Mouse (Mus musculus): ENCODE data around the gene Zfp628. TPM values are rescaled to one million over a fixed set of nuclear protein-coding genes. Genes with fewer than 3 reads are reported as not detected.
A peak's percentile ranks its signal among the peaks of the same experiment; 100 is the strongest.
"Not testable (repeated sequence)": the region's sequence is repeated elsewhere in the genome, so short reads cannot be mapped to it uniquely, and the experiment has no call there.

The Zfp628 gene
- polyA plus RNA-seq (2015; fragmentation: Nextera tagmentation; extraction: Ambion mirVana) = 4.5 and 4.6 TPM in 2 replicates

GRCm38 (mm10) chr7:4915007-4915665, at the start of gene Zfp628:
TSS of gene Zfp628 (plus strand) at chr7:4915217.
- Histone ChIP-seq H3K9ac (peak within 1 kb of the TSS; percentile 67), H3K36me3 (replicated peaks) (peaks cover 4% of the 10 kb centered on the region), H3K9me3 (no peaks in the 10 kb centered on the region), H3K4me2 (peak within 1 kb of the TSS; percentile 68), H3K4me1 (peaks cover 27% of the 10 kb centered on the region), H3K27me3 (replicated peaks) (no peaks in the 10 kb centered on the region), H3K4me3 (peak within 1 kb of the TSS; percentile 64), H3K27ac (peak within 1 kb of the TSS; percentile 99)
- ATAC-seq (replicated peaks) = peak; percentile 92
- under 1% methylated on average over 46 of the region's 56 CpGs for WGBS

- Histone ChIP-seq H3K36me3 (replicated peaks) (no peaks in the 10 kb centered on the region), H3K4me1 (peaks cover 13% of the 10 kb centered on the region), H3K27ac (peak overlapping the region; percentile 73), H3K27me3 (replicated peaks) (no peaks in the 10 kb centered on the region), H3K4me2 (peak overlapping the region; percentile 69), H3K4me3 (peak overlapping the region; percentile 57), H3K9me3 (no peaks in the 10 kb centered on the region), H3K9ac (peak overlapping the region; percentile 47)
- 3% methylated on average over 40 of the region's 40 CpGs for WGBS
- ATAC-seq (replicated peaks) = peak; percentile 100
These were observed 49.2 kb upstream of the Zfp628 start for GRCm38 (mm10) chr7:4865579-4866493.

GRCm38 (mm10) chr7:4866631-4867180, 48.3 kb upstream of the Zfp628 start:
- H3K4me1 ChIP-seq = peaks cover 13% of the 10 kb centered on the region
- no peak for ATAC-seq (replicated peaks)

GRCm38 (mm10) chr7:4870133-4870532, 44.9 kb upstream of the Zfp628 start, which contains the start of gene Isoc2b:
TSS of gene Isoc2b (minus strand) at chr7:4870258.
- H3K4me2 ChIP-seq = no peak within 1 kb of the TSS
- 61% methylated on average over 6 of the region's 6 CpGs for WGBS

More at GRCm38 (mm10) chr7:4866631-4867180, 48.3 kb upstream of the Zfp628 start:
- Histone ChIP-seq H3K9me3 (no peaks in the 10 kb centered on the region), H3K27me3 (replicated peaks) (no peaks in the 10 kb centered on the region), H3K4me3 (peak overlapping the region; percentile 57), H3K9ac (peak overlapping the region; percentile 39), H3K36me3 (replicated peaks) (no peaks in the 10 kb centered on the region), H3K4me2 (peak overlapping the region; percentile 69), H3K27ac (peak overlapping the region; percentile 71)
- WGBS = 26% methylated on average over 10 of the region's 10 CpGs

GRCm38 (mm10) chr7:4876753-4877221, 38.2 kb upstream of the Zfp628 start, which contains the start of gene Isoc2a:
TSS of gene Isoc2a (plus strand) at chr7:4877153.
- Histone ChIP-seq H3K9me3 (no peaks in the 10 kb centered on the region), H3K4me1 (peaks cover 15% of the 10 kb centered on the region), H3K27me3 (replicated peaks) (0 out of 2 replicates have a peak, but pooled peaks cover 3% of the 10 kb centered on the region), H3K27ac (peak within 1 kb of the TSS; percentile 68), H3K36me3 (replicated peaks) (no peaks in the 10 kb centered on the region), H3K9ac (peak within 1 kb of the TSS; percentile 49), H3K4me2 (peak within 1 kb of the TSS; percentile 93), H3K4me3 (peak within 1 kb of the TSS; percentile 65)
- ATAC-seq (replicated peaks) = peak; percentile 100
- 0% methylated on average over 22 of the region's 22 CpGs for WGBS

More at GRCm38 (mm10) chr7:4870133-4870532, 44.9 kb upstream of the Zfp628 start, which contains the start of gene Isoc2b:
- H3K9me3 ChIP-seq = no peaks in the 10 kb centered on the region
- no peak for ATAC-seq (replicated peaks)
- H3K36me3 ChIP-seq (replicated peaks) = no peaks in the 10 kb centered on the region
- H3K9ac ChIP-seq = no peak within 1 kb of the TSS
- no peaks in the 10 kb centered on the region for H3K27me3 ChIP-seq (replicated peaks)
- H3K4me1 ChIP-seq = peaks cover 13% of the 10 kb centered on the region
- H3K4me3 ChIP-seq = no peak within 1 kb of the TSS
- no peak within 1 kb of the TSS for H3K27ac ChIP-seq

- Histone ChIP-seq H3K4me3 (peak overlapping the region; percentile 65), H3K9ac (peak overlapping the region; percentile 49), H3K36me3 (replicated peaks) (no peaks in the 10 kb centered on the region), H3K9me3 (no peaks in the 10 kb centered on the region), H3K4me1 (peaks cover 15% of the 10 kb centered on the region), H3K27me3 (replicated peaks) (0 out of 2 replicates have a peak, but pooled peaks cover 3% of the 10 kb centered on the region), H3K27ac (no peak overlapping the region; the same call in 1 of the 2 replicates), H3K4me2 (peak overlapping the region; percentile 93)
- whole genome bisulfite sequencing = 8% methylated on average over 11 of the region's 11 CpGs
- peak; percentile 43 for ATAC-seq (replicated peaks)
These were observed 37.8 kb upstream of the Zfp628 start for GRCm38 (mm10) chr7:4877226-4877625.

GRCm38 (mm10) chr7:4878186-4878585, 36.8 kb upstream of the Zfp628 start:
- Histone ChIP-seq H3K4me3 (no peak overlapping the region), H3K36me3 (replicated peaks) (no peaks in the 10 kb centered on the region), H3K27me3 (replicated peaks) (0 out of 2 replicates have a peak, but pooled peaks cover 3% of the 10 kb centered on the region), H3K4me2 (no peak overlapping the region), H3K27ac (no peak overlapping the region), H3K4me1 (peaks cover 15% of the 10 kb centered on the region), H3K9me3 (no peaks in the 10 kb centered on the region), H3K9ac (no peak overlapping the region)
- ATAC-seq (replicated peaks) = no peak

- H3K9me3 ChIP-seq, H3K27ac ChIP-seq: not testable (repeated sequence)
- WGBS = 83% methylated on average over 1 of the region's 1 CpGs
These were observed 36.0 kb upstream of the Zfp628 start for GRCm38 (mm10) chr7:4879036-4879435.

GRCm38 (mm10) chr7:4886680-4887079, 28.3 kb upstream of the Zfp628 start:
- no peak overlapping the region for H3K4me2 ChIP-seq
- no peak for ATAC-seq (replicated peaks)
- no peak overlapping the region for H3K27ac ChIP-seq
- H3K36me3 ChIP-seq (replicated peaks) = no peaks in the 10 kb centered on the region
- no peaks in the 10 kb centered on the region for H3K9me3 ChIP-seq
- H3K9ac ChIP-seq = no peak overlapping the region
- 80% methylated on average over 4 of the region's 4 CpGs for WGBS
- H3K27me3 ChIP-seq (replicated peaks) = no peaks in the 10 kb centered on the region
- H3K4me3 ChIP-seq = no peak overlapping the region
- no peaks in the 10 kb centered on the region for H3K4me1 ChIP-seq

More at GRCm38 (mm10) chr7:4879036-4879435, 36.0 kb upstream of the Zfp628 start:
- ATAC-seq (replicated peaks); H3K4me3 ChIP-seq; H3K36me3 ChIP-seq (replicated peaks); H3K4me2 ChIP-seq; H3K27me3 ChIP-seq (replicated peaks); H3K9ac ChIP-seq: not testable (repeated sequence)
- H3K4me1 ChIP-seq = peaks cover 15% of the 10 kb centered on the region

- H3K4me2 ChIP-seq = no peak overlapping the region
- no peaks in the 10 kb centered on the region for H3K36me3 ChIP-seq (replicated peaks)
- H3K27ac ChIP-seq = no peak overlapping the region
- WGBS = 73% methylated on average over 11 of the region's 11 CpGs
- H3K9ac ChIP-seq = no peak overlapping the region
- peaks cover 10% of the 10 kb centered on the region; the same call in 1 of the 2 replicates for H3K4me1 ChIP-seq
- no peak overlapping the region for H3K4me3 ChIP-seq
- ATAC-seq (replicated peaks) = no peak
- no peaks in the 10 kb centered on the region for H3K9me3 ChIP-seq
- H3K27me3 ChIP-seq (replicated peaks) = no peaks in the 10 kb centered on the region
These were observed 19.8 kb upstream of the Zfp628 start for GRCm38 (mm10) chr7:4895186-4895585.

GRCm38 (mm10) chr7:4898851-4899648, 16.0 kb upstream of the Zfp628 start:
- ATAC-seq (replicated peaks) = peak; percentile 66
- Histone ChIP-seq H3K27me3 (replicated peaks) (no peaks in the 10 kb centered on the region), H3K36me3 (replicated peaks) (no peaks in the 10 kb centered on the region), H3K4me3 (peak overlapping the region; percentile 34), H3K4me2 (peak overlapping the region; percentile 57), H3K9me3 (no peaks in the 10 kb centered on the region), H3K9ac (peak overlapping the region; percentile 33; the same call in 1 of the 2 replicates), H3K27ac (peak overlapping the region; percentile 45; the same call in 1 of the 2 replicates), H3K4me1 (peaks cover 15% of the 10 kb centered on the region; the same call in 1 of the 2 replicates)
- WGBS = 19% methylated on average over 18 of the region's 18 CpGs

Measured in midbrain, embryonic 15.5 days (tissue).